Mouse (Mus musculus): Measurements from ENCODE around the gene Prkcb. TPM values are rescaled to one million over a fixed set of nuclear protein-coding genes. Genes with fewer than 3 reads are reported as not detected.

The Prkcb gene
- polyA plus RNA-seq, 1 experiment = 1.0 TPM

DNA sequence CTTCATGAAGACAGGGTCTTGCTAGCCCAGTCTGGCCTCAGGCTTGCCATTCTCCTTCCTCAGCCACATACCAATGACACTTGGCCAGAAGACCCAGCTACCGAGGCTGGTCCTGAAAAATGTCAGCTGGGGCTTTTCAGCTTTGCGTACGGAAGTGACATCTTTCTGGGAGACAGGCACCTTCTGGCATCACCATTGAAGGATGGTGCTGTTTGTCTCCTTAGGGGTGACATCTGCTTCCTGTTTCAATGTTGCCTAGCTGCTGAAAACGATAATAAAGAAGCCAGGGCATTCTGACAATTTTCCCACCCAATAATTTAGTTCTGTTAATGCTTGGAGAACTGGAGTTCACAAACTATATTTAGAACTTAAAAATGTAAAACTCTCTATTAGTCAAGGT lies 12.0 kb downstream of the Prkcb start:
- H3K27ac ChIP-seq (ENCODE audit: insufficient read depth, low read length) = no peak overlapping the region
- H3K4me1 ChIP-seq (ENCODE audit: control insufficient read depth, insufficient read depth, low read length) = no peaks in the 10 kb centered on the region
- TF ChIP-seq POLR2A (IDR thresholded peaks at IDR 0.05; ENCODE audit: low read depth, low read length) = no peak
- TF ChIP-seq CTCF (IDR thresholded peaks at IDR 0.05; ENCODE audit: borderline replicate concordance, insufficient read depth, low read length) = no peak
- no peak overlapping the region for H3K4me3 ChIP-seq (ENCODE audit: insufficient read depth, low read length)

DNA sequence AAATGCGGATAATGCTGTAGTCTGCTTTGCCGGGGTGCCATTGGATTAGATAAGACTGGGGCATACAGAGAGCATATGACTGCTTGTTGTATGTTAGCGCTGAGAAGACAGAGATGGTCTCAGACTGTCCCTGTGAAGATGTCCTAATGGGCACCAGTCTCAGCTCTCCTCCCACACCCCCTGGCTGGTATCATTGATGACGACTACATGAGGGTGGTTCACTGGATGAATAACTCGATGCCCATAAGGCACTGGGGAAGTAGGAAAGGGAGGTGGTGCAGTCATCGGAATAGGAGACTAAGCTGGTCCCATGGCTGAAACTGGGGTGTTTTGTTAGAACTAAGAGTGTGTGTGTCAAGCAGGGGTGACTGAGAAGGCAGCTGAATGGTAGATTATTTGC lies 14.0 kb downstream of the Prkcb start:
- no peaks in the 10 kb centered on the region for H3K4me1 ChIP-seq (ENCODE audit: control insufficient read depth, insufficient read depth, low read length)
- TF ChIP-seq CTCF (IDR thresholded peaks at IDR 0.05; ENCODE audit: borderline replicate concordance, insufficient read depth, low read length) (no peak), POLR2A (IDR thresholded peaks at IDR 0.05; ENCODE audit: low read depth, low read length) (no peak)
- no peak overlapping the region for H3K27ac ChIP-seq (ENCODE audit: insufficient read depth, low read length)
- no peak overlapping the region for H3K4me3 ChIP-seq (ENCODE audit: insufficient read depth, low read length)

DNA sequence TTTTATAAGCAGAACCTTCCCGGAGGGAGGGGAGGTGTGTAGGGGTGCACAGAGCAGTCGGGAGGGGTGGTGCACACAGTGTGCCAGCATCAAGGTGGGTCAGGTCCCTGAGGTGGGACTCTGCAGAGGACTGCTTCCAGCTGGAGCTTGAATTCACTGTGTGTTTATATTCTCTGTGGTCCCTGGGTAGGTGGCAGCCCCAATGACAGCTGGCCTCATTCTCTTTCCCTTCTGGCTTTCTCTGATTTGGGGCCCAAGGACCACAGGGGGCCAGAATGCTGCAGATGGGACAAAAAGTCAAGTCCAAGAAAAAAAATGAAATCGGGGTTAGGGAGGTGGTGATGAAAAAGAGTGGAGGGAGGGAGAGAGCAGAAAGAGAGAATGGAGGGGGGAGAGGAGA lies 15.4 kb downstream of the Prkcb start:
- Histone ChIP-seq H3K4me3 (ENCODE audit: insufficient read depth, low read length) (no peak overlapping the region), H3K27ac (ENCODE audit: insufficient read depth, low read length) (no peak overlapping the region), H3K4me1 (ENCODE audit: control insufficient read depth, insufficient read depth, low read length) (no peaks in the 10 kb centered on the region)
- TF ChIP-seq POLR2A (IDR thresholded peaks at IDR 0.05; ENCODE audit: low read depth, low read length) (no peak), CTCF (IDR thresholded peaks at IDR 0.05; ENCODE audit: borderline replicate concordance, insufficient read depth, low read length) (no peak)

DNA sequence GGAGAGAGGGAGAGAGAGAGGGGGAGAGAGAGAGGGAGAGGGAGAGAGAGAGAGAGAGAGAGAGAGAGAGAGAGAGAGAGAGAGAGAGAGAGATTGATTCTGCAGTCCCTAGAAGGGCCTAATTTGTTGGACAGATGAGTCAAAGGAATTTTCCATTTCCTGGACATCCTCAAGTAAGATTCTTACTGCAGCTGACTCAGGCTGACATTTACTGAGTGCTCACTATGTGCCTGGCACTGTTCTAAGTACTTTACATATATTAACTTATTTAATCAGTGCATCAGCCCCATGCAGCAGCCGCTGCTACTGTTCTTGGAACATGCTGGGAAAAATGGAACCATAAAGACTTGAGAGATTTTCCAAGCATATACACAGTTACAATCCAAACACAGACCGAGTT lies 16.0 kb downstream of the Prkcb start:
- H3K4me1 ChIP-seq (ENCODE audit: control insufficient read depth, insufficient read depth, low read length) = no peaks in the 10 kb centered on the region
- TF ChIP-seq POLR2A (IDR thresholded peaks at IDR 0.05; ENCODE audit: low read depth, low read length) (no peak), CTCF (IDR thresholded peaks at IDR 0.05; ENCODE audit: borderline replicate concordance, insufficient read depth, low read length) (no peak)
- no peak overlapping the region for H3K4me3 ChIP-seq (ENCODE audit: insufficient read depth, low read length)
- H3K27ac ChIP-seq (ENCODE audit: insufficient read depth, low read length) = no peak overlapping the region

DNA sequence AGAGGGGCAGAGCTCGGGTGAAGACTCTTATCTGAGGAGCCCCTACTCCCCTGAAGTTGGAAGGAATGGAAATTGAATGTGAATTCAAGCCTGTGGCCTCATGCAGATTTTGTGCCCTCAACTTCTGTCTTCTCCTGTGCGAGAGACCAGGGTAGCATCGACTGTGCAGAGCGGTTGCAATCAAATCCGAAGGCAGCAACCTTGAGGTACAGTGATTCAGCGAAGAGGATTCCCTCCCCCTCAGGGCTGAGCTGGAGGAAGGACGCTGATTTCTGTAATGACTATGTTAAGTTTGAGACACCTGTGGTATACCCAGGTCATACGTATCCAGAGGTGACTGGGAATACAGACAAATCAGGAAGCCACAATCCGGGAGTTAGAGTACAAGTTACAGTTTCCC lies 18.7 kb downstream of the Prkcb start:
- H3K27ac ChIP-seq (ENCODE audit: insufficient read depth, low read length) = no peak overlapping the region
- TF ChIP-seq CTCF (IDR thresholded peaks at IDR 0.05; ENCODE audit: borderline replicate concordance, insufficient read depth, low read length) (no peak), POLR2A (IDR thresholded peaks at IDR 0.05; ENCODE audit: low read depth, low read length) (no peak)
- H3K4me1 ChIP-seq (ENCODE audit: control insufficient read depth, insufficient read depth, low read length) = no peaks in the 10 kb centered on the region
- H3K4me3 ChIP-seq (ENCODE audit: insufficient read depth, low read length) = no peak overlapping the region

DNA sequence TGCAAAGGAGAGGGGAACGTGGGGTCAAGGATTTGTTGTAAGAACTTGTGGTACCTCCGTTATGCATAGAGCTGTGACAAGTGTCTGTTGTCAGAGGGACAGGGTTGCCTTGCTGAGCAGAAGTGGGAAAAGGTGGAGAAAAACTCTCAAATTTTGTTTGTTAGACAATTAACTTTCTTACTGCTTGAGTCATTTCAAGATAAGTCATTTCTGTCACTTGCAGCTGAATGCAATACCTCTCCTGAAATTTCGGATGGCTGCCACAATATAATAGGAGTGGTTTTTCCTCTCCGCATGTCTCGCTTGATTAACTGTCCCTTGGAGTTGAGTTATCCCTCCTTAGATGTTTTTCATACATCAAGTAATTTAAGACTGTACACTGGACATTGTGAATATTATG lies 20.1 kb downstream of the Prkcb start:
- Histone ChIP-seq H3K27ac (ENCODE audit: insufficient read depth, low read length) (no peak overlapping the region), H3K4me1 (ENCODE audit: control insufficient read depth, insufficient read depth, low read length) (no peaks in the 10 kb centered on the region)
- TF ChIP-seq POLR2A (IDR thresholded peaks at IDR 0.05; ENCODE audit: low read depth, low read length) = no peak
- TF ChIP-seq CTCF (IDR thresholded peaks at IDR 0.05; ENCODE audit: borderline replicate concordance, insufficient read depth, low read length) = no peak

DNA sequence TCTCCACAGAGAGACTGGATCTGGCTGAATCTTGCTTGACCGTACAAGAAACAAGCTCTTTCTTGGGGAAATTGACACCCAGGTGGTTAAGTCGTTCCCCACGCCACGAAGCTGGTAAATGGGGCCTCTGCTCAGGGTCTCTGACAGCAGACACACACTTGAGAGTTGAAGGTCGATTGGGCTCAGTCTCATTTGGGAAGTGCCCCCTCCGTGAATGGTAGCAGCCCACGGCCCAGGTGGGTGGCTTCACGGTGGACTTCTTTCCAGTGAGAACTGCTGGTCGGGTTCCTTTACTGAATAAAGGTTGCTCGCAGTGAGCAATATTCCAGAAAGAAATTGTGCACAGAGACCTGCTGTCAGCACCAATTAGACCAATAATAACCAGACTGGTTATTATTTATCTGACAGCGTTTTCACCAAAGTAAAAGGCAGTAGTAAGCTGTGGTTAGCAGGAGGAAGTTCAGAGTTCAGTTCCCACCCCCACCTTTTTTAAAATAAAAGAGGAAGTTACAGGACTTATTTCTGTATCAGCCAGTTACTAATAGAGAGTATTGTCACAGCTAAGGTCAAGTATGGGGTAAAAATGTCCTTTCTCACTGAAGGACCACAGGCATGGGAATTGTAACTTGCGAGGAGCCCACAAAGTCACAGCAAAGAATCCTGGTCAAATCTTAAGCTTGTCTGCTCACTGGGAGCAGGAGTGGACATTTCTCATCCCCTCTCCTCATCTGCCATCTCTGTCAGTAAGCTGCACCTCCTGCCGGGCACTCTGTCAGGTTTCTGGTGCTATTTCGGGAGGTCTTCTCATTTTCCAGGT lies 21.6 kb downstream of the Prkcb start:
- Histone ChIP-seq H3K4me1 (ENCODE audit: control insufficient read depth, insufficient read depth, low read length) (no peaks in the 10 kb centered on the region), H3K4me3 (ENCODE audit: insufficient read depth, low read length) (no peak overlapping the region), H3K27ac (ENCODE audit: insufficient read depth, low read length) (no peak overlapping the region)
- no peak for TF ChIP-seq POLR2A (IDR thresholded peaks at IDR 0.05; ENCODE audit: low read depth, low read length)
- TF ChIP-seq CTCF (IDR thresholded peaks at IDR 0.05; ENCODE audit: borderline replicate concordance, insufficient read depth, low read length) = no peak

More for the DNA sequence above, 20.1 kb downstream of the Prkcb start:
- H3K4me3 ChIP-seq (ENCODE audit: insufficient read depth, low read length) = no peak overlapping the region

DNA sequence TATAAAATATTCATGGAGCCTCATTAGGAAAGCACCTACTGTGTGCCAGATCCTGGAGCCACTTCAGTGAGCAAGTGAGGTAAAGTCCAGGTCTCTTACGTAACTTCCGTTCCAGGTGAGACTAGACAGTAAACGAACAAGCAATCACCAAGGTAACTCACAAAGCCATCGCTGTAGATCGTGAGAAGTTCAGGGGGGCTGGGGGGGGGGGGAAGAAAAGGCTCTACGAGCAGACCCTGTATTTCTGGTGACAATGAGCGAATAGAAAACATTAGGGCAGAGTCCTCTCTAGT lies 22.1 kb downstream of the Prkcb start:
- Histone ChIP-seq H3K4me1 (ENCODE audit: control insufficient read depth, insufficient read depth, low read length) (no peaks in the 10 kb centered on the region), H3K4me3 (ENCODE audit: insufficient read depth, low read length) (no peak overlapping the region), H3K27ac (ENCODE audit: insufficient read depth, low read length) (no peak overlapping the region)
- TF ChIP-seq POLR2A (IDR thresholded peaks at IDR 0.05; ENCODE audit: low read depth, low read length) (no peak), CTCF (IDR thresholded peaks at IDR 0.05; ENCODE audit: borderline replicate concordance, insufficient read depth, low read length) (no peak)

DNA sequence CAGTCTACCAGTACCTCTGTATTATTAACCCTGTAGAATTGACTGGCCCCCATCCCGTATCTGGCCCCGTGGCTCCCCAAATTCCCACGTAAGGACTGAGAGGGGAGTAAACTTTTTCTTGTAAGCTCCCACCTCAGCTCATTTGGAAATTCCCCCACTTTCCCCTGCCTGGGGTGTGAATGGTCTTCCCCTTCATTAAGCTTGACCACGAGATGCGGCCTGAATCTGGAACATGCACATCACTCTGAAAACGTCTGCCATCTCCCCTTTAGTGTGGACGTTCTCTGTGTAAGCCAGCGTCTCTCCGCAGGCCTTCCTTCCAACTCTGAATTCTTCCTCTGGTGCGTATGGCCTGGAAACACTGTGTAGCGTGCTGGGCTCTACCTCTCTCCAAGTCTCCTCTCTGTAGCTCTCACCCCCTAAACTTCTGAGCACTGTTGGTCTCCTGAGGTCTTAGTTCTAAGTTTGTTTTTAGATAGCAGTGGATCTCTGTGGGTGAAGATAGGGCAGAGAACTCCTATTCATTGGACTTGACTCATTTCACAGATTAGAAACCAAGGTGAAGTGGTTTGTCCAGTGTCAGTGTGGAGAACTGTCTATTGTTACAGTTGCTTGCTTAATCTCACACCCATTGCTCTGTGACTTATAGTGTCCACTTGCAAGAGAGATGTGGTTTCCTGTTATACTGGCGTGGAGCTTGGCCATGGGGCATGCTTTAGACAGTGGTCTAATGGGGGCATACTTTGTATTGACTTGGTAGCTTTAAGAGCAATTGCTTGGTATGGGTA lies 25.3 kb downstream of the Prkcb start:
- no peak overlapping the region for H3K4me3 ChIP-seq (ENCODE audit: insufficient read depth, low read length)
- TF ChIP-seq POLR2A (IDR thresholded peaks at IDR 0.05; ENCODE audit: low read depth, low read length) (no peak), CTCF (IDR thresholded peaks at IDR 0.05; ENCODE audit: borderline replicate concordance, insufficient read depth, low read length) (no peak)
- no peaks in the 10 kb centered on the region for H3K4me1 ChIP-seq (ENCODE audit: control insufficient read depth, insufficient read depth, low read length)
- H3K27ac ChIP-seq (ENCODE audit: insufficient read depth, low read length) = no peak overlapping the region

DNA sequence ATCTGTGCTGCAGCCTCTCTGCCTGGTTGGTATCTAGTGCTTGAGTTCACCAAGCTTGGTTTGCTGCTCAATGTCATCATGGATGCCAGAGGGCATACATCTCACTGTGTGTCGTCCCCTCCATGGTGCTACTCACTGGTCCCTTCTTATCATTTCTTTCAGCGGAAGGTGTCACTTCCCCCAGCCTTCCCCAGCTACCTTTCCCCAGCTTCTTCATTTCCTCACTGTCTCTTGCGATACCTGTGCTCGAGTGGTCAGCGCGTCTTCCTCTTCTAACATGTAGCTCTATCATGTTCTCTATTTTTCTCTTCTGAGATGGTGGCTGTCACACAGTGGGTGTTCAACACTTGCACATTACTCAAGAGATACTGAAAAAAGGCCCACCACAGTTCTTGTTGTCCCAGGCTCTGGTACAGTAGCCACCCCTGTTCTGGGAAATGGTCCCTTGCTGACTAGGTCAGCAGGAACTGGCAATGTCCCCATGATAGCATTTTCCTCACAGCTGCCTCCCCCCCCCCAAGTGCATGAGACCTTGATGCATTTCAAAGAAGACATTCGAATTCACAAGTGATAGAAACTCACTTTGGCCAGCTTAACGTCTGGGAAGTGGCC lies 27.3 kb downstream of the Prkcb start:
- Histone ChIP-seq H3K27ac (ENCODE audit: insufficient read depth, low read length) (no peak overlapping the region), H3K4me3 (ENCODE audit: insufficient read depth, low read length) (no peak overlapping the region), H3K4me1 (ENCODE audit: control insufficient read depth, insufficient read depth, low read length) (no peaks in the 10 kb centered on the region)
- TF ChIP-seq CTCF (IDR thresholded peaks at IDR 0.05; ENCODE audit: borderline replicate concordance, insufficient read depth, low read length) = no peak
- no peak for TF ChIP-seq POLR2A (IDR thresholded peaks at IDR 0.05; ENCODE audit: low read depth, low read length)

All from embryonic fibroblast, embryonic 13.5 days (primary cell).